Mouse (Mus musculus) left cerebral cortex, adult 2 months (tissue): ENCODE results near the gene Iqschfp. TPM values are rescaled to one million over a fixed set of nuclear protein-coding genes. Genes with fewer than 3 reads are reported as not detected.

Source experiments
- DNase-seq, 2 experiments: peaks; one replicate each; pipeline ENCODE4 v3.0.0; 2021 to 2022; ENCODE audit warnings: low spot score in 2 of 2, mixed read lengths in 1 of 2; ENCODE audit errors: extremely low spot score in 1 of 2
- H3K27ac ChIP-seq: fragments of 200-600 bp; 2 replicates; pipeline ENCODE4 v1.8.1; 2022
- H3K4me3 ChIP-seq: fragments of 200-600 bp; 2 replicates; pipeline ENCODE4 v1.8.1; 2022
- CTCF ChIP-seq: fragments of 200-600 bp; IDR thresholded peaks from 2 replicates; pipeline ENCODE4 v1.8.1; 2022; ENCODE audit warnings: antibody characterized with exemption, mild to moderate bottlenecking, moderate library complexity
- intact Hi-C: fragments of 180-260 bp; cut with DNase I; formaldehyde crosslinking; loops from one replicate; pipeline ENCODE4 v1.15.1; 2025
- total RNA-seq, 2 experiments: library from RNA; stranded (reverse); gene quantifications; 2 replicates each; pipeline ENCODE4 v1.2.3; 2021

Gene Iqschfp
- total RNA-seq, 2 experiments from 2014 or later, result 8.4 to 12.6 TPM

GRCm38 (mm10) chr3:68638703-68639102 lies 746.7 kb downstream of the Iqschfp start:
- H3K4me3 ChIP-seq, result no peak overlapping the region
- no peak for DNase-seq
- intact Hi-C loops, result no loop called here
- H3K27ac ChIP-seq, result no peak overlapping the region
- TF ChIP-seq CTCF, result no peak

- intact Hi-C loops, result loop anchor here (10.0 kb wide), 1 partner anchor 312 kb away; no protein-coding TSS in a partner anchor
- TF ChIP-seq CTCF, result no peak
- Histone ChIP-seq H3K4me3 (no peak overlapping the region), H3K27ac (no peak overlapping the region)
- DNase-seq, result no peak
These were observed 750.9 kb downstream of the Iqschfp start for GRCm38 (mm10) chr3:68642935-68643334.

DNA sequence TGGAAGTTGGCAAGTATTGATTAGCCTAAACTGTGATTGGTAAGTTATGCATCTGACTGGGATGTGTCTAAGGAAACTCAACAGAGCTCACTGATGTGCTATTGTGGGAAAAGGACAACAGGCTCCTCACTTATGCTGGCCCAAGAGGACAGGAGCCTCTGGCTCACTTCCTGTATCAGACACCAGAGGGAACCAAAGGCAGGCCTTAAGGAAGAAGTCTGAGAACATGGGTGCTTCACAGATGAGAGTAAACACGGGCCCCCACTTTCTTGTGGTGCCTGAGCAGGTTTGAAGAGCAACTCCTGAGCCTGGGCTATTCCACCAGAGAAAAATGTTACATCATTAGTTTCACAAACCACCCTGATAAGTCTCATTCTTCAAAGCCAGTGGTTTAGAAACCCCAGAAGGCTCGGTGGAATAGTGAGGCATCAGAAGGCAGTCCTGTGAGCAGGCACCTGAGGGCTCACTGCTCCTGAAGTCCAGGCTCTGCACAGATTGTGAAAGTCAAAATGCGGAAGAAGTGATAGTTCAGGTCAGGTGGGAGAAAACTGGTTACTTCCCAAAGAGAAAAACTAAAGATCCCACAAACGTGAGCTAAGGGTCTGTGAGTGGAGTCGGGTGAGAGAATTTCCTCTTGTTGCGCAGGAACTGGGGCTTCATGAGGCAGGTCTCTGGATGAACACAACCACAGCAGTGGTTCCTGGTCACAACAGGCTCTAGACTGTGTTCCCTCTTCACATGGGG lies 754.5 kb downstream of the Iqschfp start:
- no peak overlapping the region for H3K27ac ChIP-seq
- TF ChIP-seq CTCF, result peak; percentile 69
- H3K4me3 ChIP-seq, result no peak overlapping the region
- intact Hi-C loops, result loop anchor here (2.0 to 10.0 kb wide), 2 partner anchors 62 to 308 kb away; no protein-coding TSS in a partner anchor
- no peak for DNase-seq

DNA sequence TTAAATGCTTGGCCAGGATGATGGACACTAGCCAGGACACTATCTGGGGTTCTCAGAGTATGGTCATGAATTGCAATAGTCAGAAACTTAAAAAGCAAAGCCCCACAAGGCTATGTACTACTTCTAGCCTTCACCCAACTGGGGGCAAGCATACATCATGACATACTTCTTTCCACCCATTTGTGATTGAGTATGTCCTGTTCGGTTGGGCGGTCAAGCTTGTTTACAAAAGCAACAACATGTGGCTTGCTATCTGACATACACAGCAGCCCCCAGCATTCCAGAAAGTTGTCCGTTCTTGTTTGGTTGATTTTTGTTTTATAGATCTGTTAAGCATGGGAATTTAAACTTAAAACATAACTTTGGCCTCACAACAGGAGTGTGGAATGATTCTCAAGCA lies 755.2 kb downstream of the Iqschfp start:
- no peak overlapping the region for H3K4me3 ChIP-seq
- DNase-seq, result no peak
- intact Hi-C loops, result loop anchor here (2.0 to 10.0 kb wide), 2 partner anchors 62 to 308 kb away; no protein-coding TSS in a partner anchor
- no peak overlapping the region for H3K27ac ChIP-seq
- no peak for TF ChIP-seq CTCF

DNA sequence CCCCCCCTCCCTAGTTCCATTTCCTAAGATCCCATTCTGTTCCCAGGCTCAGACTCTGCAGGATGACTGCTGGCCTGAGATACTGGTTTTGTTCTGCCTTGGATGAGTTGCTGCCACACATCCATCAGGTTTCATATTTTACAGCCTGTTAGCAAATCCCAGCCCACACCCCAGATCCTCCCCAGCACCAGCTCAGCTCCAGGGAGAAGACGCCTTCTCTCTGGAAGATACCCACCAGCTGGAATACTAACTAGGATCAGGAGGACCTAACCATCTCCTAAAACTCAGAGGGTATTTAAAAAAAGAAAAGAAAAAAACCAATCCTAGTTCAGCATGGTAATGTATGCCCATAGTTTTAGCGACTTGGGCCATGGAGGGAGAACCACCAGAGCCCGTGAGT lies 758.2 kb downstream of the Iqschfp start:
- intact Hi-C loops, result no loop called here
- H3K27ac ChIP-seq, result 0 out of 2 replicates have a peak overlapping the region, but pooled peaks have one; percentile 44
- H3K4me3 ChIP-seq, result no peak overlapping the region
- DNase-seq, result no peak
- TF ChIP-seq CTCF, result no peak

GRCm38 (mm10) chr3:68656607-68657352 lies 764.7 kb downstream of the Iqschfp start:
- no peak overlapping the region for H3K4me3 ChIP-seq
- TF ChIP-seq CTCF, result no peak
- no peak for DNase-seq
- H3K27ac ChIP-seq, result no peak overlapping the region
- intact Hi-C loops, result no loop called here

GRCm38 (mm10) chr3:68657589-68658245 lies 765.7 kb downstream of the Iqschfp start:
- H3K4me3 ChIP-seq, result no peak overlapping the region
- no peak overlapping the region for H3K27ac ChIP-seq
- no peak for TF ChIP-seq CTCF
- intact Hi-C loops, result no loop called here
- no peak for DNase-seq

GRCm38 (mm10) chr3:68659996-68660395 lies 768.0 kb downstream of the Iqschfp start:
- Histone ChIP-seq H3K4me3 (no peak overlapping the region), H3K27ac (peak overlapping the region; percentile 59; the same call in 1 of the 2 replicates)
- intact Hi-C loops, result no loop called here
- no peak for DNase-seq
- TF ChIP-seq CTCF, result no peak

GRCm38 (mm10) chr3:68660538-68660937 lies 768.5 kb downstream of the Iqschfp start:
- DNase-seq, result no peak
- no peak for TF ChIP-seq CTCF
- Histone ChIP-seq H3K4me3 (no peak overlapping the region), H3K27ac (peak overlapping the region; percentile 59; the same call in 1 of the 2 replicates)
- intact Hi-C loops, result no loop called here

DNA sequence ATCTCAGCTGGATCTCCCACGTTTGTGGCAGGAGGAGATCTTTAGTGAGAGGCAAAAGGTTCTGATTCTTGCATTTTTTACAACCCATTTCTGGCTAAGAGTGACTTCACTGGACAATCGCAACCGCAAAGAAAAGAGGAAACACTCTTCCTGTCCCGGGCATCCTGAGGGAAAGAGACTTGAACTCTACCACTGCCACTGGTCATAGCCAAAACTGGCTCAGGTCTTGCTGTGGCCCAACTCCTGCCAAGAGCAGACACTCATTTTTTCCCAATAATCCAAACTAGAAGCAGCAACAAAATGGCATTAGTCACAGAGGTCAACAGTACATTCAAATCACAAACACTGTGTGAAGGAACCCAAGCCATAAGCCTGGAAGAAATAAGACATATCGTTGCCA lies 770.4 kb downstream of the Iqschfp start:
- Histone ChIP-seq H3K27ac (no peak overlapping the region), H3K4me3 (no peak overlapping the region)
- intact Hi-C loops, result no loop called here
- DNase-seq, result no peak
- no peak for TF ChIP-seq CTCF

GRCm38 (mm10) chr3:68664337-68664736 lies 772.3 kb downstream of the Iqschfp start:
- intact Hi-C loops, result no loop called here
- Histone ChIP-seq H3K4me3 (no peak overlapping the region), H3K27ac (no peak overlapping the region)
- no peak for TF ChIP-seq CTCF
- DNase-seq, result no peak

GRCm38 (mm10) chr3:68666377-68666776 lies 774.3 kb downstream of the Iqschfp start:
- intact Hi-C loops, result no loop called here
- Histone ChIP-seq H3K4me3 (no peak overlapping the region), H3K27ac (no peak overlapping the region)
- DNase-seq, result no peak
- no peak for TF ChIP-seq CTCF
